In genomic region chr1:30262418-30262817, GRCm38 (mm10) we compare ENCODE assay signal across 17 mouse cellular contexts.
"Had no signal": no experiment of that assay in that cellular context is flagged by ENCODE, and none has a peak within 500 bp of the region (broad histone marks: within the 10 kb centered on the region; RNA-seq: fewer than 3 reads in every experiment).

No protein-coding gene starts in this region.

- H3K4me3 ChIP-seq: layer of hippocampus, adult 2 months; limb, embryonic 13.5 days; midbrain, embryonic 12.5 days; myocyte; neural tube, embryonic 15.5 days; stomach, embryonic 15.5 days had no signal

- H3K4me2 ChIP-seq: limb, embryonic 13.5 days; midbrain, embryonic 12.5 days; neural tube, embryonic 15.5 days; stomach, embryonic 15.5 days had no signal

- H3K9me3 ChIP-seq: limb, embryonic 13.5 days; midbrain, embryonic 12.5 days; neural tube, embryonic 15.5 days; stomach, embryonic 15.5 days had no signal

- H3K27ac ChIP-seq: kidney, postnatal 0 days; layer of hippocampus, adult 2 months; limb, embryonic 13.5 days; liver, embryonic 14.5 days; midbrain, embryonic 12.5 days; neural tube, embryonic 15.5 days; stomach, embryonic 15.5 days had no signal

- H3K9ac ChIP-seq: limb, embryonic 13.5 days; liver, embryonic 14.5 days; midbrain, embryonic 12.5 days; neural tube, embryonic 15.5 days; stomach, embryonic 15.5 days had no signal

- H3K4me1 ChIP-seq: limb, embryonic 13.5 days; midbrain, embryonic 12.5 days; neural tube, embryonic 15.5 days; stomach, embryonic 15.5 days had no signal

- DNase-seq: kidney, adult 11 months; kidney, adult 9 months; kidney, postnatal 36 days; left cerebral cortex, postnatal 4 days; lung, adult 18-20 months; right cerebral cortex, adult 18-20 months; spleen, adult 18-20 months; thymus, adult 2 months; thymus, postnatal 25 days had no signal

- H3K27me3 ChIP-seq: limb, embryonic 13.5 days; midbrain, embryonic 12.5 days; neural tube, embryonic 15.5 days; stomach, embryonic 15.5 days had no signal

- H3K36me3 ChIP-seq: limb, embryonic 13.5 days; midbrain, embryonic 12.5 days; neural tube, embryonic 15.5 days; stomach, embryonic 15.5 days had no signal
